In genomic region chr4:119473150-119473549, GRCm38 (mm10) we compare ENCODE assay signal across 24 mouse cellular contexts. TPM values are rescaled to one million over a fixed set of nuclear protein-coding genes. Genes with fewer than 3 reads are reported as not detected.
"Had no signal": no experiment of that assay in that cellular context is flagged by ENCODE, and none has a peak within 500 bp of the region (broad histone marks: within the 10 kb centered on the region; RNA-seq: fewer than 3 reads in every experiment).

No protein-coding gene starts in this region.

- H3K9ac ChIP-seq: liver, embryonic 12.5 days; liver, embryonic 15.5 days; lung, embryonic 15.5 days; midbrain, embryonic 13.5 days; neural tube, embryonic 13.5 days; stomach, embryonic 15.5 days had no signal

- DNase-seq: kidney, adult 8-10 months; kidney, postnatal 25 days; layer of hippocampus, adult 9-11 months; liver; lung, adult 18-20 months; lung, postnatal 10 days; lung, postnatal 36 days; retina, postnatal 1 day; right cerebral cortex, postnatal 25 days; spleen, adult 18-20 months; thymus, postnatal 25 days had no signal

- H3K4me3 ChIP-seq: liver, embryonic 12.5 days; liver, embryonic 15.5 days; lung, embryonic 15.5 days; megakaryocyte, embryonic 14.5 days; midbrain, embryonic 10.5 days; midbrain, embryonic 13.5 days; myocyte; neural tube, embryonic 13.5 days; stomach, embryonic 15.5 days had no signal

- H3K36me3 ChIP-seq: liver, embryonic 12.5 days; liver, embryonic 15.5 days; lung, embryonic 15.5 days; midbrain, embryonic 10.5 days; midbrain, embryonic 13.5 days; stomach, embryonic 15.5 days had no signal

- H3K4me2 ChIP-seq: liver, embryonic 12.5 days; liver, embryonic 15.5 days; lung, embryonic 15.5 days; midbrain, embryonic 13.5 days; neural tube, embryonic 13.5 days; stomach, embryonic 15.5 days had no signal

- H3K4me1 ChIP-seq: liver, embryonic 12.5 days; liver, embryonic 15.5 days; lung, embryonic 15.5 days; midbrain, embryonic 10.5 days; midbrain, embryonic 13.5 days; stomach, embryonic 15.5 days had no signal

- H3K9me3 ChIP-seq: liver, embryonic 12.5 days; liver, embryonic 15.5 days; lung, embryonic 15.5 days; megakaryocyte, embryonic 14.5 days; midbrain, embryonic 10.5 days; midbrain, embryonic 13.5 days; neural tube, embryonic 13.5 days; stomach, embryonic 15.5 days had no signal

- H3K27me3 ChIP-seq: liver, embryonic 15.5 days; lung, embryonic 15.5 days; midbrain, embryonic 13.5 days; neural tube, embryonic 13.5 days; stomach, embryonic 15.5 days had no signal

- ATAC-seq: intestine, postnatal 0 days; liver, embryonic 12.5 days; midbrain, embryonic 13.5 days; midbrain, embryonic 16.5 days had no signal

- H3K27ac ChIP-seq: liver, embryonic 12.5 days; liver, embryonic 15.5 days; lung, embryonic 15.5 days; midbrain, embryonic 10.5 days; midbrain, embryonic 13.5 days; stomach, embryonic 15.5 days had no signal

RNA-seq across cellular contexts. Expression of gene Rimkla, which starts 19.3 kb away (rescaled TPM):
- total RNA-seq: monocyte, adult 5-6 weeks had no signal
- polyA plus RNA-seq: liver, embryonic 15.5 days; myocyte had no signal

RNA-seq across cellular contexts. Expression of gene Zmynd12, which starts 50.5 kb away (rescaled TPM):
- total RNA-seq: monocyte, adult 5-6 weeks; neutrophil, adult 5-6 weeks had no signal
- polyA plus RNA-seq: midbrain, embryonic 10.5 days had no signal
